Mouse (Mus musculus) myocyte (in vitro differentiated cells): Measurements from ENCODE around the gene Gpha2. TPM values are rescaled to one million over a fixed set of nuclear protein-coding genes. Genes with fewer than 3 reads are reported as not detected.

Experiments
- H3K27me3 ChIP-seq: one replicate; pipeline ENCODE4 v1.6.1; 2011; ENCODE audit not compliant: control insufficient read depth, insufficient read depth, insufficient read length
- H3K36me3 ChIP-seq: one replicate; pipeline ENCODE4 v1.6.1; 2011; ENCODE audit not compliant: control insufficient read depth, insufficient read depth
- H3K4me2 ChIP-seq: one replicate; pipeline ENCODE4 v1.6.1; 2011; ENCODE audit warnings: low read depth, control low read depth
- H3K4me3 ChIP-seq: one replicate; pipeline ENCODE4 v1.5.1; 2011; ENCODE audit warnings: mild to moderate bottlenecking, control low read depth, moderate library complexity
- H3K79me2 ChIP-seq: one replicate; pipeline ENCODE4 v1.6.1; 2011; ENCODE audit not compliant: control insufficient read depth, insufficient read depth
- H3ac ChIP-seq: one replicate; pipeline ENCODE4 v1.6.1; 2011; ENCODE audit not compliant: control insufficient read depth, insufficient read length
- CEBPB ChIP-seq: IDR thresholded peaks from 2 replicates; pipeline ENCODE4 v1.6.1; 2011; ENCODE audit warnings: mild to moderate bottlenecking, moderate library complexity; ENCODE audit not compliant: poor library complexity, insufficient read depth, severe bottlenecking
- E2F4 ChIP-seq: IDR thresholded peaks from one replicate; pipeline ENCODE4 v1.6.1; 2011; ENCODE audit warnings: mild to moderate bottlenecking, control low read depth, moderate library complexity; ENCODE audit not compliant: insufficient read depth
- MAX ChIP-seq: IDR thresholded peaks from one replicate; pipeline ENCODE4 v1.6.1; 2011; ENCODE audit warnings: low read depth, mild to moderate bottlenecking, control low read depth
- MYOD1 ChIP-seq, 3 experiments: IDR thresholded peaks; one replicate each; pipeline ENCODE4 v1.6.1; 2011; ENCODE audit warnings: control low read depth in 2 of 3, low read depth in 2 of 3, mild to moderate bottlenecking in 2 of 3, moderate library complexity in 1 of 3; ENCODE audit not compliant: insufficient read length in 2 of 3, control insufficient read depth in 1 of 3
- MYOG ChIP-seq, 3 experiments: IDR thresholded peaks; one replicate each; pipeline ENCODE4 v1.6.1; 2011; ENCODE audit warnings: control low read depth in 2 of 3, low read depth in 2 of 3, mild to moderate bottlenecking in 2 of 3; ENCODE audit not compliant: insufficient read length in 2 of 3, control insufficient read depth in 1 of 3, insufficient read depth in 1 of 3
- POLR2A ChIP-seq: IDR thresholded peaks from one replicate; pipeline ENCODE4 v1.6.1; 2011; ENCODE audit warnings: low read depth, mild to moderate bottlenecking, control low read depth, moderate library complexity; ENCODE audit not compliant: insufficient read length
- POLR2AphosphoS2 ChIP-seq: IDR thresholded peaks from one replicate; pipeline ENCODE4 v1.6.1; 2011; ENCODE audit warnings: low read depth, control low read depth; ENCODE audit not compliant: insufficient read length
- REST ChIP-seq: IDR thresholded peaks from one replicate; pipeline ENCODE4 v1.6.1; 2011; ENCODE audit warnings: mild to moderate bottlenecking, control low read depth, moderate library complexity; ENCODE audit not compliant: insufficient read depth, insufficient read length
- SRF ChIP-seq: IDR thresholded peaks from one replicate; pipeline ENCODE4 v1.6.1; 2011; ENCODE audit warnings: low read depth; ENCODE audit not compliant: control insufficient read depth, insufficient read length
- TCF12 ChIP-seq: IDR thresholded peaks from one replicate; pipeline ENCODE4 v1.6.1; 2011; ENCODE audit warnings: mild to moderate bottlenecking, control low read depth; ENCODE audit not compliant: poor library complexity, insufficient read depth, severe bottlenecking
- TCF3 ChIP-seq: IDR thresholded peaks from one replicate; pipeline ENCODE4 v1.6.1; 2011; ENCODE audit warnings: low read depth, control low read depth; ENCODE audit not compliant: insufficient read length
- USF1 ChIP-seq: IDR thresholded peaks from one replicate; pipeline ENCODE4 v1.6.1; 2011; ENCODE audit warnings: low read depth, mild to moderate bottlenecking, control low read depth, moderate library complexity
- polyA plus RNA-seq: library from polyadenylated mRNA; unstranded; fragments of >200 nt; fragmentation: generic; extraction: Trizol; gene quantifications from one replicate; pipeline ENCODE4 v1.2.1, GENCODE M21; 2012; ENCODE audit warnings: missing spikeins

Gene Gpha2
- 0.40 TPM for polyA plus RNA-seq

DNA sequence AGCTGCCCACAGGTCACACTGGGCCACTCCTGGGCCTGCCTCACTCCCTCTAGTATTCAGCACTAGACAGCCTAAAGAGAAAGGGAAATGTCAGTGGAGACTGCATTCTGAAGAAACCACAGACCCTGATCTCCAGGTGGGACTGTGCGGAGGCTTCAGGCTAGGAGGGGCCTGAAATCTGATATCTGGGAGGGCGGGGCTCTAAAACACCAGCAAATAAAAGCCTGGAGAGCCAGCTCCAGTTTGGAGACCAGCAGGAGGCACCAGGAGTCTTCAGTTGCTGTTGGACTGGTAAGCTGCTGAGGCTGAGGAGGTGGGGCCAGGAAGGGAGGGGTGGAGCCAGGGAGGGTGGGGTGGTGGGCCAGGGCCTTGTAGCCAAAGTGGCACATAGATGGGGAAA, at the start of gene Gpha2:
Gpha2 (plus strand) TSS at position 246 of the 400 bp plus-strand sequence.
- H3K79me2 ChIP-seq, result no peaks in the 10 kb centered on the region
- TF ChIP-seq TCF3 (no peak), TCF12 (no peak), CEBPB (no peak), MYOG (IDR thresholded peaks at IDR 0.05; ENCODE audit: control insufficient read depth in 1 of 3, insufficient read depth in 1 of 3, insufficient read length in 2 of 3, low read depth in 2 of 3) (no peak), REST (no peak), POLR2A (no peak), MAX (no peak), USF1 (no peak), E2F4 (no peak), POLR2AphosphoS2 (no peak), MYOD1 (IDR thresholded peaks at IDR 0.05; ENCODE audit: control insufficient read depth in 1 of 3, insufficient read length in 2 of 3, low read depth in 2 of 3) (no peak), SRF (no peak)
- H3K36me3 ChIP-seq, result no peaks in the 10 kb centered on the region
- peaks cover 9% of the 10 kb centered on the region for H3K27me3 ChIP-seq
- no peak within 1 kb of the TSS for H3K4me2 ChIP-seq
- H3K4me3 ChIP-seq, result no peak within 1 kb of the TSS
- H3ac ChIP-seq, result no peak within 1 kb of the TSS

DNA sequence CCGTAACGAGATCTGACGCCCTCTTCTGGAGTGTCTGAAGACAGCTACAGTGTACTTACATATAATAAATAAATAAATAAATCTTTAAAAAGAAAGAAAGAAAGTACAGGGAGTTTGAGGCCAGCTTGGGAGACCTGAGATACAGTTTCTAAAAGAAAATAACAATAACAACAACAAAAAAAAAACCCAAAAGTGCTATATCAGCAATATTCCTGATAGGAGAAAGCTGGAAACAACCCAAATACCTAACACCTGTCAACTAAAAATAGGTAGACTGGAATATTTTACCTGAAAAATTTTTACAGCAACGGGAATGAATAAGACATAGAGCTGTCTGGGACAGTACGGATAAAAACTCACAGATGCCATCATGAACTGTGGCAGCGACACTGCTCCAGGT, 47.4 kb upstream of the Gpha2 start:
- Histone ChIP-seq H3K4me3 (no peak overlapping the region), H3K36me3 (no peaks in the 10 kb centered on the region), H3K79me2 (no peaks in the 10 kb centered on the region), H3K27me3 (peaks cover 18% of the 10 kb centered on the region), H3K4me2 (no peak overlapping the region), H3ac (no peak overlapping the region)
- no peak for TF ChIP-seq CEBPB
- no peak for TF ChIP-seq POLR2AphosphoS2
- no peak for TF ChIP-seq TCF12
- no peak for TF ChIP-seq TCF3
- TF ChIP-seq REST, result no peak
- TF ChIP-seq E2F4, result no peak
- no peak for TF ChIP-seq MYOD1 (IDR thresholded peaks at IDR 0.05; ENCODE audit: control insufficient read depth in 1 of 3, insufficient read length in 2 of 3, low read depth in 2 of 3)

DNA sequence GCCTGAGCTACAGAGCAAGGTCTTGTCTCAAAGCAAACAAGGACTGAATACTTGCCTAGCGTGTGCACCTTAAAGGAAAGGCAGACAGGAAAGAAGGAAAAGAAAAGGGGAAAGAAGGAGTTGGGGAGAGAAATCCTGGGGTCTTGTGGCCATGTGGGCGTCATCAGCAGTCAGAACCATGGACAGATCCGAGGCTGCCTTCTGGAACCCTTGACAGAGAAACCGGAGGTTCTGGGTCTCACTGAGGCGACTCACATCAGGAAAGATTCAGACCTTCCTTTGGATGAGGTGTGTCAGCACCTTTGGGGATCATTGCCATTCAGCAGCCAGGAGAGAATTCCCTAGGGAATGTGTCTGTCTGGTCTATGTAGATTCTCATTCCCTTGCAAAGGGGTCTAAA, 44.6 kb upstream of the Gpha2 start:
- TF ChIP-seq POLR2A (no peak), REST (peak; percentile 79), CEBPB (no peak), TCF12 (no peak)
- no peaks in the 10 kb centered on the region for H3K36me3 ChIP-seq
- no peak overlapping the region for H3ac ChIP-seq
- H3K4me3 ChIP-seq, result no peak overlapping the region
- H3K79me2 ChIP-seq, result no peaks in the 10 kb centered on the region
- peaks cover 25% of the 10 kb centered on the region for H3K27me3 ChIP-seq
- H3K4me2 ChIP-seq, result no peak overlapping the region

DNA sequence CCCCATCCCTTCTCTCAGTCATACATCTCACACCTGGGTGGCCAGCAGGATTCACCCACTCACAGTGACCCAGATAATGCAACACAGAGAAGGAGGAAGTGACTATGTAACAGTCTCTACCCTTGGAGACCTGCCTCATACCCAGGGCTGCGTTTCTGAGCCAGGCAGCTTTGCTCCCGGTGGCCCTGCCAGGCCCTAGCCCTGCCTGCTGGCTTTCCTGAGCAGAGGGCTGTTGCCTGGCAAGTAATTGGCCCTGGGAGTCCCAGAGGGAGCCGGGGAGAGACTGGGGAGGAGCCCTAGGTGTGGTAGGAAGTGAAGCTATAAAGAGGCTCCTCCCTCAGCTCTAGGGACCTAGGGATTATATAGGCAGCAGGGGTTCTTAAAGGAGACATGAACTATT, 43.6 kb upstream of the Gpha2 start:
- Histone ChIP-seq H3K79me2 (no peaks in the 10 kb centered on the region), H3K4me2 (no peak overlapping the region), H3K27me3 (peaks cover 16% of the 10 kb centered on the region), H3K36me3 (no peaks in the 10 kb centered on the region), H3ac (no peak overlapping the region), H3K4me3 (no peak overlapping the region)
- TF ChIP-seq POLR2AphosphoS2 (no peak), SRF (no peak), MYOD1 (IDR thresholded peaks at IDR 0.05; ENCODE audit: control insufficient read depth in 1 of 3, insufficient read length in 2 of 3, low read depth in 2 of 3) (no peak), USF1 (no peak), MYOG (IDR thresholded peaks at IDR 0.05; ENCODE audit: control insufficient read depth in 1 of 3, insufficient read depth in 1 of 3, insufficient read length in 2 of 3, low read depth in 2 of 3) (no peak), TCF12 (no peak), REST (no peak), POLR2A (no peak), TCF3 (no peak), MAX (no peak), E2F4 (no peak), CEBPB (no peak)

DNA sequence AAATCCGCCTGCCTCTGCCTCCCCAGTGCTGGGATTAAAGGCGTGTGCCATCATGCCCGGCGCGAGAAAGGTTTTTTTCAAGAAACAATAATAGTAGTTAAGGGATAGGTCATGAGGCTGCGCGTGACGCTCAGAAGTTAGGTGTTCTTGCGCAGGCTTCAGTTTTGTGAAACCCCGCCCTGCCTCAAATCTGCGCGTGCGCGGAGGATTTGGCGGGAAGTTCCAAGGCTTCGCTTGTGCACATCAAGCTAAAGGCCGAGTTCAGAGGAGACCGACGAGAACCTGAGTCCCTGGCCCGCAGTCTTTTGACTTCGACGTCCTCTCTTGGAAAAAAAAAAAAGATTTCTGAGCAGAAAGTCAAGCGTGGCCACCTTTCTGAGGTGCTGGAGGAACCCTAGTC, 42.0 kb upstream of the Gpha2 start, which contains the start of gene Majin:
Majin (plus strand) TSS at position 258 of the 400 bp plus-strand sequence.
- Histone ChIP-seq H3K4me3 (no peak within 1 kb of the TSS), H3ac (no peak within 1 kb of the TSS), H3K36me3 (no peaks in the 10 kb centered on the region), H3K4me2 (no peak within 1 kb of the TSS), H3K79me2 (no peaks in the 10 kb centered on the region), H3K27me3 (peaks cover 14% of the 10 kb centered on the region)
- TF ChIP-seq MAX (no peak), MYOD1 (IDR thresholded peaks at IDR 0.05; ENCODE audit: control insufficient read depth in 1 of 3, insufficient read length in 2 of 3, low read depth in 2 of 3) (no peak), E2F4 (no peak), MYOG (IDR thresholded peaks at IDR 0.05; ENCODE audit: control insufficient read depth in 1 of 3, insufficient read depth in 1 of 3, insufficient read length in 2 of 3, low read depth in 2 of 3) (no peak), TCF3 (no peak), REST (no peak), CEBPB (no peak), SRF (no peak), TCF12 (no peak), POLR2AphosphoS2 (no peak), POLR2A (no peak), USF1 (no peak)
